Mouse (Mus musculus) erythroblast, embryonic 14.5 days (primary cell): ENCODE results near the gene Cuedc2. TPM values are rescaled to one million over a fixed set of nuclear protein-coding genes. Genes with fewer than 3 reads are reported as not detected.

Experiments
- H3K27me3 ChIP-seq: 2 replicates; pipeline ENCODE4 v1.6.1; 2012; ENCODE audit warnings: inconsistent platforms; ENCODE audit not compliant: control insufficient read depth
- H3K36me3 ChIP-seq: 2 replicates; pipeline ENCODE4 v1.6.1; 2012; ENCODE audit warnings: mild to moderate bottlenecking, inconsistent platforms; ENCODE audit not compliant: control insufficient read depth
- H3K4me1 ChIP-seq: 2 replicates; pipeline ENCODE4 v1.6.1; 2012; ENCODE audit warnings: inconsistent platforms; ENCODE audit not compliant: control insufficient read depth
- H3K4me3 ChIP-seq: replicated peaks from 2 replicates; pipeline ENCODE3; 2012; ENCODE audit warnings: moderate library complexity, mild to moderate bottlenecking, inconsistent platforms
- H3K9me3 ChIP-seq: 2 replicates; pipeline ENCODE4 v1.6.1; 2012; ENCODE audit warnings: low read length, inconsistent platforms, mixed read lengths; ENCODE audit not compliant: control insufficient read depth
- GATA1 ChIP-seq: IDR thresholded peaks from 2 replicates; pipeline ENCODE4 v1.6.1; 2012; ENCODE audit warnings: low read length, inconsistent platforms, mixed read lengths
- TAL1 ChIP-seq: IDR thresholded peaks from 3 replicates; pipeline ENCODE4 v1.6.1; 2012; ENCODE audit warnings: low read length, inconsistent platforms, mixed read lengths
- polyA plus RNA-seq: library from polyadenylated mRNA; stranded (reverse); fragments of >175 nt; gene quantifications from 2 replicates; pipeline ENCODE4 v1.2.3, GENCODE M21; 2012

Gene Cuedc2
- polyA plus RNA-seq, 1 experiment, result 15.7 TPM

- Histone ChIP-seq H3K36me3 (peaks cover 18% of the 10 kb centered on the region), H3K9me3 (peaks cover 19% of the 10 kb centered on the region), H3K4me1 (peaks cover 77% of the 10 kb centered on the region), H3K4me3 (peak overlapping the region; percentile 64), H3K27me3 (peaks cover 69% of the 10 kb centered on the region)
- no peak for TF ChIP-seq TAL1
- TF ChIP-seq GATA1, result no peak
These were observed 21.5 kb downstream of the Cuedc2 start for GRCm38 (mm10) chr19:46316846-46317545.

- H3K9me3 ChIP-seq, result peaks cover 19% of the 10 kb centered on the region
- H3K27me3 ChIP-seq, result peaks cover 59% of the 10 kb centered on the region
- peaks cover 87% of the 10 kb centered on the region for H3K4me1 ChIP-seq
- H3K4me3 ChIP-seq, result peak overlapping the region; percentile 64
- H3K36me3 ChIP-seq, result peaks cover 29% of the 10 kb centered on the region
- no peak for TF ChIP-seq TAL1
- TF ChIP-seq GATA1, result no peak
These were observed 22.5 kb downstream of the Cuedc2 start for GRCm38 (mm10) chr19:46315752-46316610.

- peaks cover 50% of the 10 kb centered on the region for H3K27me3 ChIP-seq
- TF ChIP-seq TAL1 (peak; percentile 70), GATA1 (peak; percentile 75)
- H3K36me3 ChIP-seq, result peaks cover 37% of the 10 kb centered on the region
- H3K4me3 ChIP-seq, result peak overlapping the region; percentile 64
- peaks cover 93% of the 10 kb centered on the region for H3K4me1 ChIP-seq
- peaks cover 17% of the 10 kb centered on the region for H3K9me3 ChIP-seq
These were observed 23.4 kb downstream of the Cuedc2 start for GRCm38 (mm10) chr19:46314872-46315742.

GRCm38 (mm10) chr19:46314151-46314601 lies 24.3 kb downstream of the Cuedc2 start:
- H3K4me3 ChIP-seq, result peak overlapping the region; percentile 64
- peaks cover 97% of the 10 kb centered on the region for H3K4me1 ChIP-seq
- peaks cover 41% of the 10 kb centered on the region for H3K27me3 ChIP-seq
- peaks cover 15% of the 10 kb centered on the region for H3K9me3 ChIP-seq
- peaks cover 47% of the 10 kb centered on the region for H3K36me3 ChIP-seq
- TF ChIP-seq GATA1, result no peak
- TF ChIP-seq TAL1, result no peak

GRCm38 (mm10) chr19:46313591-46313990 lies 24.9 kb downstream of the Cuedc2 start:
- Histone ChIP-seq H3K4me3 (peak overlapping the region; percentile 64), H3K4me1 (peaks cover 97% of the 10 kb centered on the region), H3K36me3 (peaks cover 52% of the 10 kb centered on the region), H3K9me3 (peaks cover 9% of the 10 kb centered on the region), H3K27me3 (peaks cover 35% of the 10 kb centered on the region)
- no peak for TF ChIP-seq GATA1
- TF ChIP-seq TAL1, result no peak

- no peak for TF ChIP-seq GATA1
- TF ChIP-seq TAL1, result no peak
- peaks cover 97% of the 10 kb centered on the region for H3K4me1 ChIP-seq
- peak overlapping the region; percentile 64 for H3K4me3 ChIP-seq
- H3K36me3 ChIP-seq, result peaks cover 57% of the 10 kb centered on the region
- H3K9me3 ChIP-seq, result peaks cover 6% of the 10 kb centered on the region
- H3K27me3 ChIP-seq, result peaks cover 30% of the 10 kb centered on the region
These were observed 25.4 kb downstream of the Cuedc2 start for GRCm38 (mm10) chr19:46313116-46313515.

- peak overlapping the region; percentile 14 for H3K4me3 ChIP-seq
- H3K9me3 ChIP-seq, result peaks cover 4% of the 10 kb centered on the region; the same call in 1 of the 2 replicates
- peaks cover 25% of the 10 kb centered on the region for H3K27me3 ChIP-seq
- no peak for TF ChIP-seq GATA1
- TF ChIP-seq TAL1, result no peak
- peaks cover 94% of the 10 kb centered on the region for H3K4me1 ChIP-seq
- H3K36me3 ChIP-seq, result peaks cover 62% of the 10 kb centered on the region
These were observed 25.9 kb downstream of the Cuedc2 start for GRCm38 (mm10) chr19:46312566-46312965.

GRCm38 (mm10) chr19:46311341-46311740 lies 27.2 kb downstream of the Cuedc2 start:
- Histone ChIP-seq H3K36me3 (peaks cover 72% of the 10 kb centered on the region), H3K27me3 (peaks cover 12% of the 10 kb centered on the region), H3K4me1 (peaks cover 92% of the 10 kb centered on the region), H3K4me3 (no peak overlapping the region), H3K9me3 (no peaks in the 10 kb centered on the region)
- TF ChIP-seq TAL1 (no peak), GATA1 (no peak)
